10 mouse cellular contexts compared by ENCODE assay signal in genomic region chr11:20304341-20304740, GRCm38 (mm10). TPM values are rescaled to one million over a fixed set of nuclear protein-coding genes. Genes with fewer than 3 reads are reported as not detected.
A peak's percentile ranks its signal among the peaks of the same experiment; 100 is the strongest.
DNase-seq lines count a peak whose midpoint lies in the region; ATAC-seq and TF ChIP-seq lines count a peak whose summit lies in the region.
"Had no signal": no experiment of that assay in that cellular context is flagged by ENCODE, and none has a peak within 500 bp of the region (broad histone marks: within the 10 kb centered on the region; RNA-seq: fewer than 3 reads in every experiment).

No protein-coding gene starts in this region.

- no peak overlapping the region for H3K27ac ChIP-seq in kidney, adult 2 months (ENCODE audit: insufficient read depth, low read depth, low read length)
- no peak overlapping the region for H3K27ac ChIP-seq in ES-E14 (ENCODE audit: insufficient read depth, low read depth, low read length, poor library complexity, severe bottlenecking)
- H3K27ac ChIP-seq in bone marrow macrophage, adult 2 months (ENCODE audit: insufficient read depth, low read depth, low read length) = no peak overlapping the region
- H3K27ac ChIP-seq in gastrocnemius, adult 2 months = no peak overlapping the region
- no peak overlapping the region for H3K27ac ChIP-seq in limb, embryonic 11.5 days (replicated peaks; ENCODE audit: low read depth, low read length)
- H3K27ac ChIP-seq: embryonic facial prominence, embryonic 15.5 days; limb, embryonic 12.5 days had no signal

- H3K36me3 ChIP-seq in kidney, adult 2 months (ENCODE audit: control insufficient read depth, insufficient read depth, low read length) = no peaks in the 10 kb centered on the region
- peaks cover 24% of the 10 kb centered on the region; the same call in 1 of the 2 replicates for H3K36me3 ChIP-seq in ES-E14 (ENCODE audit: control insufficient read depth, insufficient read depth, low read length, poor library complexity, severe bottlenecking)
- H3K36me3 ChIP-seq in limb, embryonic 11.5 days (ENCODE audit: control insufficient read depth, insufficient read depth, low read length) = no peaks in the 10 kb centered on the region; the same call in 1 of the 2 replicates

- no peak overlapping the region for H3K4me3 ChIP-seq in kidney, adult 2 months (ENCODE audit: insufficient read depth, low read depth, low read length)
- no peak overlapping the region for H3K4me3 ChIP-seq in ES-E14 (ENCODE audit: insufficient read depth in 1 of 2, low read depth in 1 of 2, low read length in 2 of 2, poor library complexity in 1 of 2, severe bottlenecking in 1 of 2)
- H3K4me3 ChIP-seq in bone marrow macrophage, adult 2 months (ENCODE audit: insufficient read depth, low read length) = no peak overlapping the region
- H3K4me3 ChIP-seq in gastrocnemius, adult 2 months = no peak overlapping the region
- no peak overlapping the region for H3K4me3 ChIP-seq in limb, embryonic 11.5 days (ENCODE audit: low read depth, low read length)
- H3K4me3 ChIP-seq: embryonic facial prominence, embryonic 15.5 days; limb, embryonic 12.5 days had no signal

- no peak for TF ChIP-seq POLR2A in kidney, adult 2 months (IDR thresholded peaks at IDR 0.05; ENCODE audit: low read depth, low read length)
- TF ChIP-seq POLR2A in bone marrow macrophage, adult 2 months (IDR thresholded peaks at IDR 0.05; ENCODE audit: borderline replicate concordance, low read depth, low read length) = no peak

- intact Hi-C loops in gastrocnemius, adult 2 months (cut with DNase I) = no loop called here

- H3K9ac ChIP-seq in ES-E14 (ENCODE audit: insufficient read depth, low read depth, low read length, poor library complexity, severe bottlenecking) = no peak overlapping the region
- no peak overlapping the region for H3K9ac ChIP-seq in limb, embryonic 11.5 days (ENCODE audit: low read length)
- H3K9ac ChIP-seq: embryonic facial prominence, embryonic 15.5 days; limb, embryonic 12.5 days had no signal

- H3K9me3 ChIP-seq in ES-E14 (ENCODE audit: control insufficient read depth, insufficient read depth, low read depth, low read length) = no peaks in the 10 kb centered on the region
- H3K9me3 ChIP-seq in limb, embryonic 11.5 days (ENCODE audit: control insufficient read depth, low read length) = no peaks in the 10 kb centered on the region
- H3K9me3 ChIP-seq: embryonic facial prominence, embryonic 15.5 days; limb, embryonic 12.5 days had no signal

- DNase-seq in kidney, adult 2 months = peak; percentile 40
- DNase-seq in kidney, adult 11 months = no peak
- peak; percentile 51 for DNase-seq in ES-E14 (ENCODE audit: low read depth, low spot score)
- peak; percentile 34 for DNase-seq in gastrocnemius, adult 2 months
- DNase-seq in limb, embryonic 11.5 days (ENCODE audit: low spot score) = peak; percentile 43
- peak; percentile 30 to 81 for DNase-seq in spleen, postnatal 4 days (ENCODE audit: low spot score in 2 of 2)

- peak; percentile 76 for TF ChIP-seq CTCF in kidney, adult 2 months (conservative IDR thresholded peaks at IDR 0.05; ENCODE audit: insufficient read depth, insufficient read length, low read depth, low read length)
- peak; percentile 92 for TF ChIP-seq CTCF in bone marrow macrophage, adult 2 months (IDR thresholded peaks at IDR 0.05; ENCODE audit: low read depth, low read length)
- peak; percentile 75 for TF ChIP-seq CTCF in gastrocnemius, adult 2 months (IDR thresholded peaks at IDR 0.05)

- in situ Hi-C loops in ES-E14 (cut with MboI; ENCODE audit: low sequenced_read_pairs in 2 of 2, unreplicated experiment in 2 of 2) = no loop called here

- H3K4me2 ChIP-seq in limb, embryonic 11.5 days (ENCODE audit: low read depth, severe bottlenecking) = no peak overlapping the region
- H3K4me2 ChIP-seq: embryonic facial prominence, embryonic 15.5 days; limb, embryonic 12.5 days had no signal

- WGBS in kidney, adult 2 months = 83% methylated on average over 6 of the region's 6 CpGs
- 76% methylated on average over 6 of the region's 6 CpGs for WGBS in limb, embryonic 11.5 days

- ATAC-seq in limb, embryonic 11.5 days (ENCODE audit: insufficient number of reproducible peaks, low FRiP score, low TSS enrichment, low read depth) = no peak
- no peak for ATAC-seq in activated CD4-positive, CD25-positive, alpha-beta regulatory T cell, adult 4 months

- H3K4me1 ChIP-seq in kidney, adult 2 months (ENCODE audit: control insufficient read depth, insufficient read depth, low read length) = no peaks in the 10 kb centered on the region
- H3K4me1 ChIP-seq in ES-E14 (ENCODE audit: control insufficient read depth in 2 of 2, insufficient read depth in 2 of 2, low read length in 2 of 2, poor library complexity in 1 of 2) = peaks cover 0 to 2% of the 10 kb centered on the region in 2 experiments; a peak in 2 of 4 replicates
- H3K4me1 ChIP-seq in bone marrow macrophage, adult 2 months (ENCODE audit: control insufficient read depth, insufficient read depth, low read length) = peaks cover 13% of the 10 kb centered on the region
- no peaks in the 10 kb centered on the region for H3K4me1 ChIP-seq in limb, embryonic 11.5 days (ENCODE audit: control insufficient read depth, insufficient read depth, low read length)
- H3K4me1 ChIP-seq: embryonic facial prominence, embryonic 15.5 days; limb, embryonic 12.5 days had no signal

- no peaks in the 10 kb centered on the region for H3K27me3 ChIP-seq in kidney, adult 2 months (replicated peaks; ENCODE audit: control insufficient read depth, insufficient read depth, low read length)
- no peaks in the 10 kb centered on the region for H3K27me3 ChIP-seq in limb, embryonic 11.5 days (ENCODE audit: control insufficient read depth, insufficient read depth, low read length)
- H3K27me3 ChIP-seq: embryonic facial prominence, embryonic 15.5 days; limb, embryonic 12.5 days had no signal

TF ChIP-seq in ES-E14, 5 proteins besides CTCF, POLR2A, EP300 and RAD21:
- TF ChIP-seq ZNF384 (IDR thresholded peaks at IDR 0.05; ENCODE audit: low read depth, low read length) = no peak
- no peak for TF ChIP-seq MAFK (IDR thresholded peaks at IDR 0.05; ENCODE audit: insufficient read depth, low read depth, low read length)
- TF ChIP-seq ZC3H11A (IDR thresholded peaks at IDR 0.05; ENCODE audit: borderline replicate concordance, low read depth, low read length) = peak; percentile 65

RNA-seq across cellular contexts. Expression of gene Slc1a4, which starts 28.2 kb away (rescaled TPM):
- 5.2 and 7.7 TPM in 2 replicates for polyA plus RNA-seq in kidney, adult 2 months (2012; rRNA removed)
- 35.2 and 80.4 TPM in 2 replicates for total RNA-seq in ES-E14 (2012; rRNA removed)
- 0.51 and 0.61 TPM in 2 replicates for polyA plus RNA-seq in bone marrow macrophage, adult 2 months (2012; ENCODE audit: insufficient read depth, insufficient read length, missing spikeins)
- 1 to 10 TPM in 1 of 2 experiments, under 1 TPM in 1; 0.92 to 1.0 TPM for total RNA-seq in gastrocnemius, adult 2 months (2021)
- polyA plus RNA-seq in limb, embryonic 11.5 days (2014; fragmentation: Nextera tagmentation; extraction: Ambion mirVana) = 9.6 and 12.7 TPM in 2 replicates
- under 1 TPM in 1 of 2 experiments, not detected in 1; 0.46 TPM for polyA plus RNA-seq in activated CD4-positive, CD25-positive, alpha-beta regulatory T cell, adult 4 months (2017; shearing (Covaris generic))

RNA-seq across cellular contexts. Expression of gene Cep68, which starts 55.1 kb away (rescaled TPM):
- polyA plus RNA-seq in kidney, adult 2 months (2012; rRNA removed) = 15.4 and 17.4 TPM in 2 replicates
- 30.9 and 39.2 TPM in 2 replicates for total RNA-seq in ES-E14 (2012; rRNA removed)
- 10.6 and 11.3 TPM in 2 replicates for polyA plus RNA-seq in bone marrow macrophage, adult 2 months (2012; ENCODE audit: insufficient read depth, insufficient read length, missing spikeins)
- 10 to 100 TPM; 30.8 to 36.1 TPM for total RNA-seq in gastrocnemius, adult 2 months (2021)
- polyA plus RNA-seq in limb, embryonic 11.5 days (2014; fragmentation: Nextera tagmentation; extraction: Ambion mirVana) = 41.2 and 43.3 TPM in 2 replicates
- polyA plus RNA-seq in activated CD4-positive, CD25-positive, alpha-beta regulatory T cell, adult 4 months (2017; shearing (Covaris generic)) = 10 to 100 TPM in 1 of 2 experiments, 1 to 10 TPM in 1; 9.4 to 11.2 TPM
